Mouse (Mus musculus) lung, postnatal 25 days (tissue): Measurements from ENCODE around the gene Prpf8.
"Not testable (repeated sequence)": the region's sequence is repeated elsewhere in the genome, so short reads cannot be mapped to it uniquely, and the experiment has no call there.

Source experiments
- DNase-seq: peaks from one replicate; pipeline ENCODE4 v3.0.0; 2022; ENCODE audit warnings: low spot score

Gene Prpf8

DNA sequence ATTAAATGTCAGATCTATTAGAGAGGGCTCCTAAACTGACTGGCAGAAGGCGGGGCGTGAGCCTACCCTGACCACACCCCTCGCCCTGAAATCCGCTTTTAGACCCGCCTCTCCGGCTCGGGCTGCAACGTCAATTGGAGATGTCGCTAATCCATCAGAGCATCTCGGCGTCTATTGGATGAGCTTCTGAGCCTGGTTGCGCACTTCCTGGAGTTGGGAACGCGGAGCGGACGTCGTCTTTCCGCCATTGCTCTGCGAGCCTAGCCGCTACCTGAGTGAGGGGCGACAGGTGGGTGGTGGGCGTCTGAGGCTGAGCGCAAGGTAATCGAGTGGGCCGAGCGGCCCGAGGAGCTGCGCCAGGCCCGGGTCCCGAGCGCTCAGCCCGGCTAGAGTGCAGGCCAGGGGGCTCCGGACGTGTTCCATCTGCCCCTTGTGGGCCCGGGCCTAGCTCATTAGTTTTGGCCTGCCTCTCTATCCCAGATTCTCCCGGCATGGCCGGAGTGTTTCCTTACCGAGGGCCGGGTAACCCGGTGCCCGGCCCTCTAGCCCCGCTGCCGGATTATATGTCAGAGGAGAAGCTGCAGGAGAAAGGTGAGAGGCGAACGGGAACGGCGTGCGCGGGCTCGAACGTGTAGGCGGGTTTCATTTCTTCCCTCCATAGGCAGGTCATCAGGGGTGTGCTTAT lies at the start of gene Prpf8:
Gene Prpf8 (plus strand): TSS at position 216 of the 685 bp plus-strand sequence.
- DNase-seq = peak; percentile 98

DNA sequence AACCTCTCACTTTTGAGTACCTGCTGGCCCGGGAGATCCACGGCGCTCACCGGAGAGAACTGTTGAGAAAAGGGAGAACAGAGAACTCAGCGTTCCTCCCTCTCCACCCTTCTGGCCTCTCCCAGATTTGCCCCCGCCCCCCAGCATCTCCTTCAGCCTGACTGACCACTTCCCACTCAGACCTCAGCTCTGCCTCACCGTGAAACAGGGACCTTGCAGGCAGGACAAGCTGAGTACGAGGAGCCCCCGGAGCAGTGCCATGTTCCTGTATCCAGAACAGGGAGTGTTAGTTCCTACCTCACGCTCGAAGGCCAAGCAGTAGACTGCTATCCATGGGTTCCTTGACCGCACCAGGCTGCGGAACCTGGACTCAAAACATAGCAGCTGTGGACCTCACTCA lies 48.4 kb upstream of the Prpf8 start:
- DNase-seq = no peak

DNA sequence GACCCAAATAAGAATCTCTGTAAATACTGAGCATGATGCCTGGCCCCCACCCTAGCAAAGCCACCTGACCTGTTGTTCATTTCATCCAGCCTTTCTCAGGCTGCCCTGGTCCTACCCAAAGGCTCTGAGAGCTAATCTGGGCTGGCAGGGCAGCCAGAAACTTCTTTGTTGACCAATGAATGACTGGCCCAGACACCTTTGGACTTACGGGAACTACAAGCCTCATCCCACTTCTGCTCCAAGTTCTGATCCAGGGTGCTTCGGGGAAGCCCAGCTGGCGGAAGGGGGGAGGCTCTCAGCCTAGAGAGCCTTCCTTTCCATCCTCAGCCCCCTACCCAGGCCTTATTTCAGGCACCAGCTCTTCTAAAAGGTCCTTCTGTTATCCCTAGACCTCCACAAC lies 47.8 kb upstream of the Prpf8 start:
- DNase-seq = no peak

DNA sequence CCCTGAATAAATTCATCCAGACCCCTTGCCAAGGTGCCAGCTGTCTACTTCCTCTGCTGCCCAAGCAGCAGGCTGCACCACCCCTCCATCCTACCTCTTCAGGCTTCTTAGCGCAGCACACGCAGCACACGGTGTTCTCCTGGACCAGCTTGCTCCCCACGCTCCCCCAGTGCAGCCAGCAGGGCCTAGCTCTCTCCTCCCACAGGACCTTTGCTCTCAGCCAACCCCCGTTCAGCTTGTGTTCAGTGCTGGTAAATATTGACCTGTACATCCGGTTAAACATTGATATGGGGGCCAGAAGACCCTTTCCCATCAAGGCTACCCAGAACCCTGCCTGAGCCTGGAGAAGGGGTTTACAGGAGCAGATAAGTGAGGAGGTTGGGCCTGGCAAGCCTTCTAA lies 47.3 kb upstream of the Prpf8 start, which contains the start of gene Serpinf2:
Gene Serpinf2 (minus strand): TSS at position 229 of the 400 bp plus-strand sequence.
- no peak for DNase-seq

DNA sequence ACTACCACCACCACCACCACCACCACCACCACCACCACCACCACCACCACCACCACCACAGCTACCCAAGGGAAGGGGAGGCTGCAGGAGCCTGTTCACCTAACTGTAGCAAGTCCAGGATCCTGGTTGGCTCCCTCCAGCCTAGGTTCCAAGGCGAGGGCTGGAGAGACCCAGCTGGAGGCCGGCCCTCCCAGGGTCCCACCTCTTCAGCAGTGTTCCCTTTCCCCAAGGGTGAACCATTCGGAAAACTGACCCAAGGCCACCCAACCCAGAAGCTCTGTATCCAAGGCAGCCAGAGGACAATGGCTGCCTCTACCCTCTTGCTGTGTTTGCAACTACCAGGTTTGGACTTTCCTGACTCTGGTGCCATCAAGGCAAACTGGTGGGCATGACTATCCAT lies 46.7 kb upstream of the Prpf8 start:
- no peak for DNase-seq

DNA sequence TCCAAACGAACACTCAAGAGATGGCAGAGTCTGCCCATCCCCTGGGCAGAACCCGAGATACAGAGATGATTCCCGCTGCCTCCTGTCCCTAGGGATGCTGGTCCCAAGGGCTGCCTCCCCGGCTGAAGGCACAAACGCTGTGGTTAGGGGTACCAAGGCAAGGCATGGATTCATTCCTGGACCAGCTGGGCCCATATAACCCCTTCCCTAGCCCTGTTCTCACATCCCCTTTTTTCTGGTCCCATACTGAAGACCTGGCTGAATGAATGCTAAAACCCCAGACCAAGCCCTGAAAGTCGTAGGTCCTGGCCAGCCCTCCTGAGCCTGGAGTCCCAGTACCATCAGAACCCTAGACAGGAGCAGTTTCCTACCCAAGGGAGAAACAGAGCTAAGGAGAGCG lies 45.6 kb upstream of the Prpf8 start:
- no peak for DNase-seq

DNA sequence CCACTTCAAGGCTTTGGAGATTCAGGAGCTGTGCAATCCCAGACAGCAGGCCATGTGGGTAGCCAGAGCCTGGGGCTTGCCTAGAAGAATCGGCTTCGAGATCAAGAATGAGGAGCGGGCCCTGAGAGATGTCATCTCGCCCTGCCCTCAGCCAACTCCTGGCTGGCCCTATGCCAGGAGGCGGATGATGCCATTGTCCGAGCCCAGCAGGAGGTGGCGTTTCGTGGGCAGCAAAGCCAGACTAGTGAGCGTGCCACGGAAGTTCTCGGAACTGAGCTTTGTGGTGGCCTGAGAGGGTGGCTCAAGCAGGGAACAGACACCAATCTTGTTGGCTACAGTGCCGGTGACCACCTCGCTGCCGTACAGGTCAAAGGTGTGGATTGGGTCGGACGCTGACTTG lies 45.0 kb upstream of the Prpf8 start:
- DNase-seq = no peak

DNA sequence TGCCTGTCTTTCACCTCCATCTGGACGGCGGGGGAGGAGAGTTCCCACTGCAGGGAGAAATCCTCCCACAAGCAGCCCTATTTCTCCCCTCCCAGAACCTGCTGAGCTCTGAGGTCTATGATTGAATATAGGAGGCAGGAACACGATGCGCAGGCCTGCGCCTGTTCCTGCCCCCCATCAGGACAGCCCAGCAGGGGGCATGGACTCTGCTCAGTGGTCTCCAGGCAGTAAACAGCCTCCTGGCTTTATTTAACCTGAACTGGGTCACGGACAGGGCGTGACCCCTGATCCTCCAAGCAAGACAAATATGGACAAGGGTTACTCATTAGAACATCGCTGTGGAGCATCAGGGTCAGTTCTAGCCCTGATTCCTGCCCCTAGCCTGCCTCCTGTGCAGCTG lies 42.9 kb upstream of the Prpf8 start:
- DNase-seq = no peak

DNA sequence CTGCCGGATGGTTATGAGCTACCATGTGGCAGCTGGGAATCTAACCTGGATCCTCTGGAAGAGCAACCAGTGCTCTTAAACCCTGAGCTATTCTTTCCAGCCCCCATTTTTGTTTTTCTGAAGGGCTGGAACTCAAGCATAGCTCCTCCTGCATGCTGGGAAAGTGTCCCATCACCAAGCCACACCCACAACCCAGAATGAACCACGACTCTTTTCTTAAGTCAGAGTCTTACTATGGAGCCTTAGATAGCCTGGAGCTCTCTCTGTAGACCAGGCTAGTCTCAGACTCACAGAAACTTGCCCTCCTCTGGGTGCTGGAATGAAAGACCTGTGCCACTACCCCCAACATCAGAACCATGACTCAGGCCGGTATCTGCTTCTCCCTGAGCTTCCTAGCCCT lies 38.0 kb upstream of the Prpf8 start:
- DNase-seq = no peak

DNA sequence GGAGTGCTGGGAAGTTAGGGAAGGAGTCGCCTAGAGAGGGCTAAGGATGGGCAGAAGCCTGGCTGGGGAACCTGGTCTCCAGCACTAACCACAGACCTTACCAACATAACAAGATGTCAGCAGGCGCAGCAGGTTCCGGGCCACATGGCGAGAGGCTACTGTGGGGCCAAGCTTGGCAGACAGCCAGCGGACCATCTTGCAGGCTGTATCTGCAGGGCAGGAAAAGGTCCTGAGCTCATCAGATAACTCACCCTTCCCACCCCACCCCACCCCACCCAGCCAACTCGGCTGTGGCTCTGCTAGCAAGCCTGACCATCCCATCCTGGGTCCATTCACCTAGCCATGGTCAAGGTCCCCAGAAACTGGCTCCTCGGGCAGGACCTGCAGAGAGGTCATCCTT lies 36.9 kb upstream of the Prpf8 start:
- no peak for DNase-seq

DNA sequence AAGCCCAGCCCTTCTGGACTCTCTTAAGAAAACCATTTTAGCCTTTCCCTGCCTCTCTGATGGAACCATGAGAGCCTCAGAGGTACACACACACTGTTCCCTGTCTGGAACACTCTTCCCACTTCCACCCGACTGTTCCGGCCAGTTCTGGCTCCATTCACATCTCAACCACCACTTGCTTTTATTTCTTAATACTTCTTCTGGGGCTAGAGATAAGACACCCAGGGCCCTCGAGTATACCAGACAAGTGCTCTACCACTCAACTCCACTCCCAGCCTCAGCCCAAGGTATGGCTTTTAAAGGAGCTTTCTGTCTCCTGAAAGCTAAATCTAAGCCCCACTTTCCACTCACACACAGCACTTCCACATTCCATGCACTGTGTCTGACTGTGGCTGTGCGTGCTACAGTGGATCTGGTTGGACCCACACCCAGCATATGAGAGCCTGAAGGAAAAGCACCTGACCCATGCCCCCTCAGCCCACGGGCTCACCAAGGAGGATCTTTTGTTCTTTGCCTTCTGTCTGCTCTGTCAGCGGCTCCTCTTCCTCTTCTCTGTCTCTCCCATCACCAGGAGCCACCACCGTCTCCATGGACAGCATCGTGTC lies 36.2 kb upstream of the Prpf8 start:
- peak; percentile 49 for DNase-seq

DNA sequence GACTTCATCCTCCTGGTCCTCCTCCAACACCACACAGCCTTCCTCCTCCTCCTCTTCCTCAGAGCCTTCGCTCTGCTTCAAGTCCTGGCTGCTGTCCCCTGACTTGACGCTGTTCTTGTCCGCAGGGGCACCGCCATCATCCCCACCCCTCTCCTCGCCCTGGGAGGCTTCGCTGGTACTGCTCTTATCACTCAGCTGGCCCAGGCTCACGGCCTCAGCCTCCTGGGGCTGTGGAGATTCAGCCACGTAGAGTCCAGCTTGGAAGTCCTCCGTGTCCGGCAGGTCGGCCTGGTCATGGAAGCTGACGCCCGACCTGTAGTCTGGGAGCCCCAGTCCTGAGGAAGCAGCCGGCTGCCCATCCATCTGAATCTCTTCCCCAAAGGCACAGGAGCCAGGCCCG lies 35.7 kb upstream of the Prpf8 start:
- no peak for DNase-seq

DNA sequence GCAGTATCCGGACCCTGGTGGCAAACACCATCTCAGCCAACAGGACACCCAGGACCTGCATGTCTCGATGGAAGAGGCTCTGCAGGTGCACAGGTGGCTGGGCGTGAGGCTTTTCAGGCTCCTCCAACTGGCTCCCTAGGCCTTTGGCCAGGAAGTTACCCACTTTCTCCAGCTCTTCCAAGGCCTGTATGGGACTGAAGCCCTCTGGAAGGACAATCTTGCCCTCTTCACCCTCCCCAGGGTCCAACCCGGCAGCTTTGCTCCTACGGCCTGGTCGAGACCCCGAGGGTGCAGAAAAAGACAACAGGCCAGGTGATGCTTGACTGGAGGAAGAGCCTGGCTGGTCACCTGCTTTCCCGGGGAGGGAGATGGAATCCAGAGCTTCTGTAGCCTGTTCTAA lies 34.5 kb upstream of the Prpf8 start:
- no peak for DNase-seq

DNA sequence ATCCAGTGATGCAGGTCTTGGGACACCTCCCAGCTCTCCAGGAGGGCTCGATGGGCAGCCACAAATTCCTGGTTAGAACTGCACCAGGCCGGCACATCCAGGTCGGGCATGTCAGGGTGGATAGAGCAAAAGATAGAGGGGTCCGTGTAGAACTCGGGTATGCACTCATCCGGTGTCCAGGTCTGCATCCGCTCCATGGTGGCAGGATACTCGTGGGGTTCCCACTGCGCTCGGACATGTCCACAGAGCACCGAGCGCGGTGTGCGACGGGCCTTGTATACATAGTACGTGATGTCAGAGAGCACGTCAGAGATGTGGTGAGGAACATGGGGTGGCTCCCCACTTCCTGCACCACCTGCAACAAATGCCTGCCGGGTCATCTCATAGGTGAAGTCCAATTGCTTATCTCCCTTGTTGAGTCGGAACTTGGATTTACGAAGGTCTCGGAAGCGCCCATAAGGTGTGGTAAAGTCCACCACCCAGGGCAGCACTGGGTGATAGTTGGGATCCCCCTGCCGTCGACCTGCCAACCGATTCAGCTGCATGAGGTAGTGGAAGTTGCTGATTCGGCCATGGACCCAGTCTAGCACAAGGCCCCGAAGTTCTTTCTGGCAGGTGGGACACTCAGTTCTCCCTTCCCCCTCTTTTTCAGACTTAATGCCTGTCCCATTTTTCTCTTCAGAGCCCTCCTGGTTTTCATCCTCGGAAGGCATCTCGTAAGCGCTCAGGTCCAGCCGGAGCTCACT lies 33.6 kb upstream of the Prpf8 start:
- no peak for DNase-seq

DNA sequence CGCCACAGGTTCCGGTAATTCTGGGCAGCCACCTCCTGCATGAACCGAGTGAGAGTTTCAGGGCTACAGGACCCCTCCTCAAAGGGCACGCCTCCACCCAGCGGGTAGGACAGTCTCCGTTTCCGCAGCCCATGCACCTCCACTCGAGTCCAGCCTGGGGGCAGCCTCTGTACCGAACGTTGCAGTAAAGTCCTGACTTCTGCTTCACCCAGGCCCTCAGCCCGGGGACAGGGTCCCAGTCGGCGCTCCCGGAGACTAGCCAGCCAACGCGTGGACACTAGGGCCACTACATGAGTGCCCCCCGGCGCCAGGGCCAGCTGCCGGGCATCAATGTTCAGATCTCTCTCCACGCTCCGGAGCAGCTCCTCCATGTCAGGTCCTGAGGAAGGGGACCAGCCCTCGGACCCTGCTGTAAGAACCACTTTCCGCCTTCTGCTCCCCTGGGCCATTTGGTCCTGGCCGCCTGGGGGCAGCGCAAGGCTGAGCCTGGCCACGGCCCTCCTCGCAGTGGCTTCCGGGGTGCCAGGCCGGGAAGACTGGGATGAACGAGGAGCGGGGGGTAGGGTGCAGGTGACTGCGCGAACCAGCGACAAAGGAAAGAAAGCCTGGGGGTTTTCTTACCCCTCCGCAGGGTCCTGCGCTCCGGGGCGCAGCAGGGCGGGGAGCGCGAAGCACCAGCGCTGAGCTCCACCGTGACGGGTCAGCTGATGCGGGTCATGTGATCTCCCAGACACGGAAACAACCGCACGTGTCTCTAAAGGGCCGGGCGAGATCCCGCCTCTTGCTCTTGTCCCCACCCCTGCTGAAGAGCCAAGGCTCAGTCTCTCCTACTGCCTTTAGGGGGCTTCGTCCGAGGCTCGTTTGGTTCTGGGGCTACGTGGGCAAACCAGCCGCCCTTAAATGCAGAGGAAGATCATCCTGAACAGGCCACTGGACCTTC lies 32.4 kb upstream of the Prpf8 start, which contains the start of gene Wdr81:
Gene Wdr81 (minus strand): TSS at position 727 of the 940 bp plus-strand sequence.
- DNase-seq = peak; percentile 94

DNA sequence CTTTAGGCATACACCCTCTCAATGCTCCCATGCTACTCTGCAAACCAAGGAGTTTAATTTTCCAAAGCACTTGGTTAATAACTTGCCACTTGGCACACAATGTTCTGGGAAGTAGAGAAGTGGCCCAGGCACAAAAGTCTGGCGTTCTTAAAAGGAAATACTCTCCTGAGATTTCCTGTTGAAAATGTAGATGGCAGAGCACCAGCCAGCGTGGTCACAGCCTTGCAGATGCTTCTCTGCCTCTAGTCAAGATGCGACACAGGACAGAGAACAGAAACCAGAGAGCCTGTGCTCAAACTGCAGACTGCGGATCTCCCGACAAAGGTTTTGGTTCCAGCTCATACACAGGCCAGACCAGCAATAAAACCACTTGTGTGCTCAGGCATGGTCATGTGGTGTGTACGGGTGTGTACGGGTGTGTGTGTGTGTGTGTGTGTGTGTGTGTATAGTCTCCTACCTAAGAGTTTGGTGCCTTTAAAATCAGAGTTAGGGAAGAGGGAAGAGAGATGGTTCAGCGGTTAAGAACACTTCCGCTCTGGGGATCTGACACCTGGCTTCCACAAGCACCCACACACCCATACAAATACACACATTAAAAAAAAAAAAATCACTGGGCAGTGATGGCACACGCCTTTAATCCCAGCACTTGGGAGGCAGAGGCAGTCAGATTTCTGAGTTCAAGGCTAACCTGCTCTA lies 31.4 kb upstream of the Prpf8 start:
- DNase-seq = peak; percentile 74

DNA sequence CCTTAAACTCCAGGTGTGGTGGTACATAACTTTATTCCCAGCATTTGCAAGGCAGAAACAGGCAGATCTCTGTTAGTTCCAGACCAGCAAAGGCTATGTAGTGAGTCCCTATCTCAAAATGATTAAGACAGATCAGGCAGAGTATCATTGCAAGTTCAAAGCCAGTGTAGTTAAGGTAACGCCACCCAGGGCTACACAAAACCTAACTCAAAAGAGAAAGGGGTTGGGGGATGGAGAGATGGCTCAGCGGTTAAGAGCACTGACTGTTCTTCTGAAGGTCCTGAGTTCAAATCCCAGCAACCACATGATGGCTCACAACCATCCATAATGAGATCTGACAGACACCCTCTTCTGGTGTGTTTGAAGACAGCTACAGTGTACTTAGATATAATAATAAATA lies 30.6 kb upstream of the Prpf8 start:
- DNase-seq = not testable (repeated sequence)

DNA sequence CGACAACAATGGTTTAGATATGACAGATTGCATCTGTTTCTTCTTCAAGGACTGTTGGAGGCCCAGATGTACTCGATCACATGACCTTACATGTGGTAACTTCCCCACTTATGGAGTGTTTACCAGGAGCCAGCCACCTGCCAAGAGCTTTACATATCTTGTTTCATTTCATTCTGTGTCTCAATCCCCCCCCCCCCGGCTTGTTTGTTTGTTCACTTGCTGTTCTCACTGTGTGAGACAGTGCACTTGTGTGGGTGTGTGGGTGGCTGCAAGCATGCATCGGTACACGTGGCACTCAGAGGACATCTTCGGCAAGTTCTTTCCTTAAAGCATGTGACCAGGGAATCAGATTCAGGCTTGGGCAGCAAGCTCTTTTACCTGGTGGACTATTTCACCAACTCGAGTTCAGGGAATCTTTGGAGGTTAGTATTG lies 30.2 kb upstream of the Prpf8 start:
- peak; percentile 41 for DNase-seq

DNA sequence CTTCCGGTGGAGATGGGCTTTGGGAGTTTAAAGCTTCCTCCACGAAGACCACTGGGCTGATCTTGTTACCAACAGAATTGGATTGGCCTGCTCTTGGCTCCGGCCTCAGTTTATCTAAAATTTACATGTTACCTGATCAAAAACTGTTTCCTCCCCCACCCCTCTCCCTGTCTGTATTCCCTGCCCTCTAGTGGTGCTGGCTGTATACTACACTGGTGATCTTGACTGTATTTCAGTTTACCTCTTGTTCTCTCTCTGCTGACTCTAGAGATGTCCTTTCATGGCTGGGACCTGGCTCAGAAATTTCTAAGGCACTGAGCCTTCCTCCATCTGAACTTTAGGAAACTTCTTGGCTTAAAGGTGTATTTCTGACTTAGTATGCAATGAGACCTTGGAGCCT lies 28.4 kb upstream of the Prpf8 start:
- peak; percentile 26 for DNase-seq

DNA sequence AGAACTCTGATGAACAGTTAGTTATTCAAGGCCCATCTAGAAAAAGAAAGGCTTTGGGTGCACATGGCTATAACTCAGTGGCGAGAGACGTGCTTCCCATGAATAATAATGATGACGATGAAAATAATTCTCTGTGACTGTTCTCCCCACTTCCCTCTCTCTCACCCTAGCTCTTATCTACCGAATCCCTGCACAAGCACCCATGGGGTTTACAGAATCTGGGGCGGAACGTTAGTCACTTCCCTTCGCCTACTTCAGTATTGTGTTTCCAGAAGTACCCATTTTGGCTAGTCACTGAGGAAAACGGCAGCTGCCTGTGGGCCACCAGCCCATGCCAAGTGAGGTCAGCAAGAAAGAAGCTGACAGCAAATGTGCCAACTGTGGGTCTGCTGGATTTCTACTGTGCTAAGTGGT lies 28.0 kb upstream of the Prpf8 start:
- DNase-seq = peak; percentile 17

DNA sequence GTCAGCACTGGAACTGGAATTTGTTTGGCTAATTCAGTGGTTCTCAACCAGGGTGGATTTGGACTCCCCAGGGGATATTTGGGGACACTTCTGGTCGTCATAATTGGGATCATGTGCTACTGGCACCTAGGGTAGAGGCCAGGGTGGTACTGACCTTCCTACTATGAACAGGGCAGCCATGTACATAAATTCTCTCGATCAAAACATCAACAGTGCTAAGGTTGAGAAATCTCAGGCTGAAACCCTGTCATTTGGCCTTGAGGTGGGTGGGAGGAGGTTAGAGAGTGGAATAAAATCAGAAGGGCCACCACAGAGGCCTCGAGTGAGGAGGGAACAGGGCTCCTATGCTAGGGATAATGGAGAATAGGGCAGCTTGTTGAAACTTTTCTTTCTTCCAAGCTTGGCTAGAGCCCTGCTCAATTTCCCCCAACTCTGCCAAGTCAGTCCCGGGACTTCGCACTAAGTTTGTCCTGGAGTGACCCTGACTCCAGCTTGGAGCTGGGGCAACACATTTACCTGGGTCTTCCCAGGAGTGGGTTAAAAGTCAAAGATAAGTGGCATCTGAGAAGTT lies 27.4 kb upstream of the Prpf8 start:
- DNase-seq = no peak
